Mouse (Mus musculus) cortical plate, adult 2 months (tissue): ENCODE measurements around the gene D17H6S53E.

Experiments used
- CTCF ChIP-seq: fragments of 200-500 bp; IDR thresholded peaks from 2 replicates; pipeline ENCODE4 v1.5.1; 2011; ENCODE audit warnings: mild to moderate bottlenecking, control low read depth, low read length; ENCODE audit not compliant: insufficient read depth; ENCODE audit errors: extremely low read depth
- POLR2A ChIP-seq: fragments of 200-500 bp; IDR thresholded peaks from 2 replicates; pipeline ENCODE4 v1.6.1; 2011; ENCODE audit warnings: mild to moderate bottlenecking, low read length, control low read depth; ENCODE audit not compliant: insufficient read depth; ENCODE audit errors: extremely low read depth

- TF ChIP-seq CTCF, result no peak
- TF ChIP-seq POLR2A, result no peak
These were observed 31.5 kb downstream of the D17H6S53E start for GRCm38 (mm10) chr17:35157661-35158175.
